Mouse (Mus musculus) kidney, postnatal 10 days (tissue): ENCODE measurements at regions not wholly inside any gene's neighbourhood (a gene's known extent, or its start where the extent isn't known, plus 50 kb on each side); places are given as distances from the start of the nearest gene placed in this dataset.
A peak's percentile ranks its signal among the peaks of the same experiment; 100 is the strongest.

Experiments used
- DNase-seq: peaks from one replicate; pipeline ENCODE4 v3.0.0; 2021; ENCODE audit warnings: mixed read lengths

GRCm38 (mm10) chr1:154120693-154121092 lies 80.3 kb upstream of the Zfp648 start:
- DNase-seq: peak; percentile 82

GRCm38 (mm10) chr1:154124981-154125380 lies 76.0 kb upstream of the Zfp648 start:
- DNase-seq: no peak

- no peak for DNase-seq
These were observed 74.5 kb upstream of the Zfp648 start for GRCm38 (mm10) chr1:154126487-154126886.

GRCm38 (mm10) chr1:154139488-154139887 lies 61.5 kb upstream of the Zfp648 start:
- no peak for DNase-seq

- DNase-seq: no peak
These were observed 57.3 kb upstream of the Zfp648 start for GRCm38 (mm10) chr1:154143691-154144090.

GRCm38 (mm10) chr1:154147001-154147571 lies 53.9 kb upstream of the Zfp648 start:
- no peak for DNase-seq

GRCm38 (mm10) chr1:154148948-154149347 lies 52.0 kb upstream of the Zfp648 start:
- peak; percentile 47 for DNase-seq

- DNase-seq: no peak
These were observed 51.4 kb upstream of the Zfp648 start for GRCm38 (mm10) chr1:154149431-154150143.

GRCm38 (mm10) chr1:154150167-154150851 lies 50.7 kb upstream of the Zfp648 start:
- DNase-seq: peak; percentile 87
